ENCODE assay signal across 25 mouse cellular contexts in the genomic region with DNA sequence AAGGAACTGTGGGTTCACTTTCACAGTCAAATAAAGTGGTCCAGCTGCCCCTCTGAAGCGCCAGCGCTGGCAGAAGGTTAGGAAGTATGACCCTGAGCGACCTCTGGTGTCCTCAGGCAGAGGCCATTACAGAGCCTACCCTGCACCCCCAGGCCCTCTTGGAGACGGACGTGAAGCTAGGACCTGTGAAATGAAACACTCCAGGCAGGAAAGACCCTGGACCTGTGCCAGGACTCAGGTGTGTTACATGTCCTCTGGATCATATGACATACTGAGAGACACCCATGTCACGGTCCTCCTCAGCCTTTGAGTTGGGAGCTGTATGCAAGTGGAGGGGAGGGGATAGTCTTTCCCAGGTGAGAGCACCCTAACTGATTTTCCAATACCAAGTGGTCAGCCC.
A peak's percentile ranks its signal among the peaks of the same experiment; 100 is the strongest.
DNase-seq lines count a peak whose midpoint lies in the region; ATAC-seq and TF ChIP-seq lines count a peak whose summit lies in the region.
"Had no signal": no experiment of that assay in that cellular context is flagged by ENCODE, and none has a peak within 500 bp of the region (broad histone marks: within the 10 kb centered on the region; RNA-seq: fewer than 3 reads in every experiment).

No protein-coding gene starts in this region.

- H3K27ac ChIP-seq in gastrocnemius, adult 2 months, result no peak overlapping the region
- no peak overlapping the region; a peak in 1 of 4 replicates for H3K27ac ChIP-seq in heart, embryonic 14.5 days (replicated peaks in 1 of 2; ENCODE audit: control insufficient read depth in 1 of 2, insufficient read depth in 1 of 2, low read depth in 2 of 2, low read length in 2 of 2)
- no peak overlapping the region for H3K27ac ChIP-seq in liver, postnatal 0 days (ENCODE audit: low read depth)
- H3K27ac ChIP-seq: forebrain, embryonic 13.5 days; hindbrain, embryonic 13.5 days; liver, embryonic 15.5 days; midbrain, embryonic 12.5 days; neural tube, embryonic 13.5 days; stomach, postnatal 0 days had no signal

- ATAC-seq in heart, embryonic 14.5 days (ENCODE audit: insufficient number of reproducible peaks, insufficient read depth, low FRiP score, low read depth), result no peak
- ATAC-seq in liver, postnatal 0 days, result no peak
- ATAC-seq: forebrain, embryonic 13.5 days; intestine, embryonic 16.5 days; Patski had no signal

- TF ChIP-seq CTCF in gastrocnemius, adult 2 months (IDR thresholded peaks at IDR 0.05), result no peak
- TF ChIP-seq CTCF in liver, postnatal 0 days (IDR thresholded peaks at IDR 0.05; ENCODE audit: low read depth), result no peak
- no peak for TF ChIP-seq CTCF in lung, adult 2 months (IDR thresholded peaks at IDR 0.05; ENCODE audit: insufficient read depth, low read length)

- H3K9ac ChIP-seq in heart, embryonic 14.5 days (ENCODE audit: low read length), result 0 out of 2 replicates have a peak overlapping the region, but pooled peaks have one; percentile 8
- peak overlapping the region; percentile 41; the same call in 1 of the 2 replicates for H3K9ac ChIP-seq in liver, postnatal 0 days (replicated peaks)
- H3K9ac ChIP-seq: forebrain, embryonic 13.5 days; hindbrain, embryonic 13.5 days; liver, embryonic 15.5 days; midbrain, embryonic 12.5 days; neural tube, embryonic 13.5 days had no signal

- TF ChIP-seq POLR2A in lung, adult 2 months (IDR thresholded peaks at IDR 0.05; ENCODE audit: borderline replicate concordance, extremely low read depth, low read depth, low read length), result no peak

- H3K4me3 ChIP-seq in gastrocnemius, adult 2 months, result no peak overlapping the region
- H3K4me3 ChIP-seq in heart, embryonic 14.5 days (ENCODE audit: control insufficient read depth in 1 of 2, insufficient read depth in 1 of 2, low read depth in 1 of 2, low read length in 2 of 2), result no peak overlapping the region
- H3K4me3 ChIP-seq in liver, postnatal 0 days (ENCODE audit: low read depth, low read length), result no peak overlapping the region
- H3K4me3 ChIP-seq in lung, adult 2 months (replicated peaks; ENCODE audit: extremely low read depth, low read depth, low read length), result no peak overlapping the region
- H3K4me3 ChIP-seq: forebrain, embryonic 13.5 days; hindbrain, embryonic 13.5 days; liver, embryonic 15.5 days; midbrain, embryonic 12.5 days; neural tube, embryonic 13.5 days had no signal

- peak; percentile 18 for DNase-seq in gastrocnemius, adult 2 months
- DNase-seq in gastrocnemius, postnatal 14 days, result no peak
- no peak for DNase-seq in heart, adult 18-20 months
- peak; percentile 35 for DNase-seq in liver, postnatal 0 days
- DNase-seq in liver, result no peak
- no peak for DNase-seq in lung, adult 2 months
- DNase-seq: adrenal gland, postnatal 10 days; cerebellum, adult 18-20 months; gastrocnemius, postnatal 25 days; kidney, adult 9 months; kidney, postnatal 14 days; layer of hippocampus, adult 9-11 months; lung, postnatal 36 days; right cerebral cortex, postnatal 4 days; thymus, adult 18-20 months; thymus, postnatal 25 days had no signal

- no peak for TF ChIP-seq EP300 in liver, postnatal 0 days (IDR thresholded peaks at IDR 0.05; ENCODE audit: low read depth)

- no peaks in the 10 kb centered on the region for H3K27me3 ChIP-seq in heart, embryonic 14.5 days (ENCODE audit: control insufficient read depth, insufficient read depth, low read length)
- no peaks in the 10 kb centered on the region for H3K27me3 ChIP-seq in liver, postnatal 0 days (ENCODE audit: insufficient read depth, low read length)
- H3K27me3 ChIP-seq: forebrain, embryonic 13.5 days; hindbrain, embryonic 13.5 days; liver, embryonic 15.5 days; neural tube, embryonic 13.5 days; Patski had no signal

- intact Hi-C loops in gastrocnemius, adult 2 months (cut with DNase I), result no loop called here
- intact Hi-C loops in gastrocnemius, postnatal 14 days (cut with DNase I; ENCODE audit: low total_unique reads), result no loop called here

- H3K4me1 ChIP-seq in heart, embryonic 14.5 days (ENCODE audit: control insufficient read depth in 2 of 2, insufficient read depth in 2 of 2, low read length in 2 of 2), result peaks cover 31 to 52% of the 10 kb centered on the region in 2 experiments
- peaks cover 23% of the 10 kb centered on the region for H3K4me1 ChIP-seq in liver, postnatal 0 days (ENCODE audit: insufficient read depth)
- H3K4me1 ChIP-seq in lung, adult 2 months (ENCODE audit: control insufficient read depth, insufficient read depth, low read length), result peaks cover 26% of the 10 kb centered on the region
- H3K4me1 ChIP-seq: forebrain, embryonic 13.5 days; midbrain, embryonic 12.5 days had no signal

- peaks cover 10% of the 10 kb centered on the region for H3K36me3 ChIP-seq in heart, embryonic 14.5 days (ENCODE audit: control insufficient read depth, insufficient read depth, low read length)
- H3K36me3 ChIP-seq in liver, postnatal 0 days (replicated peaks; ENCODE audit: insufficient read depth, low read length), result no peaks in the 10 kb centered on the region
- H3K36me3 ChIP-seq: liver, embryonic 15.5 days; midbrain, embryonic 12.5 days; neural tube, embryonic 13.5 days had no signal

- no peak overlapping the region for H3K4me2 ChIP-seq in heart, embryonic 14.5 days (ENCODE audit: low read length)
- no peak overlapping the region for H3K4me2 ChIP-seq in liver, postnatal 0 days (ENCODE audit: low read depth, low read length)
- H3K4me2 ChIP-seq: forebrain, embryonic 13.5 days; hindbrain, embryonic 13.5 days; liver, embryonic 15.5 days; midbrain, embryonic 12.5 days; neural tube, embryonic 13.5 days had no signal

- WGBS in heart, embryonic 14.5 days, result 46% methylated on average over 6 of the region's 6 CpGs
- WGBS in liver, postnatal 0 days (ENCODE audit: insufficient replicate concordance), result 69% methylated on average over 6 of the region's 6 CpGs
- WGBS in lung, adult 2 months, result 67% methylated on average over 6 of the region's 6 CpGs

- no peaks in the 10 kb centered on the region for H3K9me3 ChIP-seq in heart, embryonic 14.5 days (ENCODE audit: control insufficient read depth, low read length)
- H3K9me3 ChIP-seq in liver, postnatal 0 days (ENCODE audit: low read length), result no peaks in the 10 kb centered on the region
- H3K9me3 ChIP-seq: forebrain, embryonic 13.5 days; hindbrain, embryonic 13.5 days; liver, embryonic 15.5 days; midbrain, embryonic 12.5 days; neural tube, embryonic 13.5 days had no signal

Comparison
In these comparisons a context has a peak if more than half of its experiments do, and no peak if none do; other contexts are left out.
1. DNase-seq: peak in gastrocnemius, adult 2 months (single experiment) and liver, postnatal 0 days (single experiment); none in gastrocnemius, postnatal 14 days (single experiment), heart, adult 18-20 months (0 of 2), liver (single experiment) and lung, adult 2 months (single experiment).